Mouse (Mus musculus): ENCODE results near the gene Wfdc9.

DNA sequence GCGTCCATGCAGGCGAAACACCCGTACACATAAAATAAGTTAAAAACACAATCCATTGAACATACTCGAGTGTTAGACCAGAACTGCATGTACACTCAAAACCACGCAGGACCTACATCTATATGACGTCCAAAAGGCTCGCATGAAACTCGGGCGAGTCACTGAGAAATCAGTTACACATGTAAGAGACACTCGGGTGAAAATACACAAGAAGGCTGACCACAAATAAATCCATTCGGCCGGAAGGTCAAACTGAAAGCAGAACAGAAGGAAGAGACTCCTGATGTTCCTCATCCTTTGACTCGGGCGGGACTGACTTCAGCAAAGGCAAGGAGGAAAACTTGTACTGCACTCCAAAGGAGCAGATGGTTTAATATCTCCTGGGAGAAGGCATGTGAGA, 49.6 kb upstream of the Wfdc9 start:
- TF ChIP-seq CTCF (IDR thresholded peaks at IDR 0.05; ENCODE audit: extremely low read depth, insufficient read depth, low read length) (no peak), POLR2A (IDR thresholded peaks at IDR 0.05; ENCODE audit: extremely low read depth, insufficient read depth, low read length) (no peak)
